Mouse (Mus musculus) kidney, embryonic 16.5 days (tissue): Measurements from ENCODE around the gene Fry. TPM values are rescaled to one million over a fixed set of nuclear protein-coding genes. Genes with fewer than 3 reads are reported as not detected.

Experiments used
- ATAC-seq: fragments of 200-750 bp; cut with Nextera tagmentation; 2 replicates; pipeline ENCODE4 v1.8.0; 2017; ENCODE audit warnings: moderate TSS enrichment; ENCODE audit not compliant: low FRiP score, low TSS enrichment
- H3K27ac ChIP-seq: fragments of 300-500 bp; sonication (generic); 2 replicates; pipeline ENCODE4 v1.5.1; 2014; ENCODE audit warnings: low read length
- H3K27me3 ChIP-seq: fragments of 300-500 bp; sonication (generic); 2 replicates; pipeline ENCODE4 v1.6.1; 2014; ENCODE audit warnings: low read length, control low read depth, mixed read lengths; ENCODE audit not compliant: insufficient read depth
- H3K36me3 ChIP-seq: fragments of 300-500 bp; sonication (generic); 2 replicates; pipeline ENCODE4 v1.6.1; 2014; ENCODE audit warnings: low read length, control low read depth, mixed read lengths; ENCODE audit not compliant: insufficient read depth
- H3K4me1 ChIP-seq: fragments of 300-500 bp; sonication (generic); 2 replicates; pipeline ENCODE4 v1.6.1; 2014; ENCODE audit warnings: low read length, control low read depth, mixed read lengths; ENCODE audit not compliant: insufficient read depth
- H3K4me2 ChIP-seq: fragments of 300-500 bp; sonication (generic); replicated peaks from 2 replicates; pipeline ENCODE4 v1.6.1; 2014; ENCODE audit warnings: low read depth, low read length
- H3K4me3 ChIP-seq: fragments of 300-500 bp; sonication (generic); 2 replicates; pipeline ENCODE4 v1.5.1; 2014; ENCODE audit warnings: mild to moderate bottlenecking, low read length
- H3K9ac ChIP-seq: fragments of 300-500 bp; sonication (generic); replicated peaks from 2 replicates; pipeline ENCODE4 v1.6.1; 2014; ENCODE audit warnings: low read length
- H3K9me3 ChIP-seq: fragments of 300-500 bp; sonication (generic); 2 replicates; pipeline ENCODE4 v1.6.1; 2016; ENCODE audit warnings: low read length, control low read depth
- WGBS: fragments of 180-500 bp; shearing (Covaris S2); extraction: QIAGEN DNeasy Blood & Tissue Kit; methylation state at CpG from one replicate; pipeline ENCODE4 v1.1.7; 2014; 5-methylcytosine and 5-hydroxymethylcytosine counted together
- polyA plus RNA-seq: library from polyadenylated mRNA; unstranded; fragments of >200 nt; fragmentation: Nextera tagmentation; extraction: Ambion mirVana; gene quantifications from 2 replicates; pipeline ENCODE4 v1.2.1, GENCODE M21; 2015

Fry gene
- polyA plus RNA-seq, 1 experiment from 2014 or later = 5.7 TPM

- Histone ChIP-seq H3K9me3 (no peaks in the 10 kb centered on the region), H3K27ac (no peak overlapping the region), H3K36me3 (no peaks in the 10 kb centered on the region), H3K27me3 (no peaks in the 10 kb centered on the region), H3K4me1 (peaks cover 9% of the 10 kb centered on the region), H3K4me3 (no peak overlapping the region), H3K9ac (no peak overlapping the region), H3K4me2 (no peak overlapping the region)
- no peak for ATAC-seq
- 88% methylated on average over 6 of the region's 6 CpGs for whole genome bisulfite sequencing
These were observed 172.8 kb downstream of the Fry start for GRCm38 (mm10) chr5:150291216-150291615.

GRCm38 (mm10) chr5:150292186-150292585, 173.7 kb downstream of the Fry start:
- H3K4me1 ChIP-seq = peaks cover 9% of the 10 kb centered on the region
- no peak overlapping the region for H3K9ac ChIP-seq
- WGBS = 23% methylated on average over 3 of the region's 3 CpGs
- H3K4me2 ChIP-seq = no peak overlapping the region
- H3K9me3 ChIP-seq = no peaks in the 10 kb centered on the region
- ATAC-seq = peak; percentile 51
- no peaks in the 10 kb centered on the region for H3K36me3 ChIP-seq
- H3K4me3 ChIP-seq = no peak overlapping the region
- H3K27me3 ChIP-seq = no peaks in the 10 kb centered on the region
- H3K27ac ChIP-seq = no peak overlapping the region

- no peak overlapping the region for H3K4me2 ChIP-seq
- H3K4me3 ChIP-seq = no peak overlapping the region
- 54% methylated on average over 11 of the region's 11 CpGs for WGBS
These were observed 175.9 kb downstream of the Fry start for GRCm38 (mm10) chr5:150294306-150294705.

GRCm38 (mm10) chr5:150295096-150295495, 176.7 kb downstream of the Fry start:
- H3K27ac ChIP-seq = 0 out of 2 replicates have a peak overlapping the region, but pooled peaks have one; percentile 7

More at GRCm38 (mm10) chr5:150294306-150294705, 175.9 kb downstream of the Fry start:
- no peak overlapping the region for H3K9ac ChIP-seq
- H3K4me1 ChIP-seq = peaks cover 9% of the 10 kb centered on the region
- H3K36me3 ChIP-seq = no peaks in the 10 kb centered on the region
- ATAC-seq = no peak
- H3K27ac ChIP-seq = no peak overlapping the region
- H3K27me3 ChIP-seq = no peaks in the 10 kb centered on the region
- no peaks in the 10 kb centered on the region for H3K9me3 ChIP-seq

GRCm38 (mm10) chr5:150298969-150299368, 180.5 kb downstream of the Fry start:
- Histone ChIP-seq H3K27ac (no peak overlapping the region), H3K9ac (no peak overlapping the region), H3K27me3 (no peaks in the 10 kb centered on the region), H3K4me1 (no peaks in the 10 kb centered on the region), H3K9me3 (no peaks in the 10 kb centered on the region), H3K4me2 (no peak overlapping the region), H3K36me3 (no peaks in the 10 kb centered on the region), H3K4me3 (no peak overlapping the region)
- 76% methylated on average over 6 of the region's 6 CpGs for WGBS
- ATAC-seq = no peak

More at GRCm38 (mm10) chr5:150295096-150295495, 176.7 kb downstream of the Fry start:
- no peak for ATAC-seq
- no peaks in the 10 kb centered on the region for H3K9me3 ChIP-seq
- H3K9ac ChIP-seq = no peak overlapping the region
- H3K4me2 ChIP-seq = no peak overlapping the region
- H3K36me3 ChIP-seq = no peaks in the 10 kb centered on the region
- WGBS = 55% methylated on average over 11 of the region's 11 CpGs
- H3K4me3 ChIP-seq = no peak overlapping the region
- no peaks in the 10 kb centered on the region for H3K27me3 ChIP-seq
- peaks cover 9% of the 10 kb centered on the region for H3K4me1 ChIP-seq

- H3K36me3 ChIP-seq = no peaks in the 10 kb centered on the region
- no peak overlapping the region for H3K9ac ChIP-seq
- WGBS = 82% methylated on average over 2 of the region's 2 CpGs
- ATAC-seq = no peak
- no peaks in the 10 kb centered on the region for H3K9me3 ChIP-seq
- no peak overlapping the region for H3K27ac ChIP-seq
- H3K27me3 ChIP-seq = no peaks in the 10 kb centered on the region
- H3K4me3 ChIP-seq = no peak overlapping the region
- H3K4me2 ChIP-seq = no peak overlapping the region
- H3K4me1 ChIP-seq = no peaks in the 10 kb centered on the region
These were observed 183.7 kb downstream of the Fry start for GRCm38 (mm10) chr5:150302123-150302522.

GRCm38 (mm10) chr5:150302996-150303395, 184.6 kb downstream of the Fry start:
- Histone ChIP-seq H3K27me3 (no peaks in the 10 kb centered on the region), H3K4me2 (no peak overlapping the region), H3K4me3 (no peak overlapping the region), H3K27ac (no peak overlapping the region), H3K36me3 (no peaks in the 10 kb centered on the region), H3K9me3 (no peaks in the 10 kb centered on the region), H3K4me1 (no peaks in the 10 kb centered on the region), H3K9ac (no peak overlapping the region)
- ATAC-seq = no peak
- 73% methylated on average over 5 of the region's 5 CpGs for WGBS

- Histone ChIP-seq H3K27ac (no peak overlapping the region), H3K9ac (no peak overlapping the region), H3K36me3 (0 out of 2 replicates have a peak, but pooled peaks cover under 1% of the 10 kb centered on the region), H3K4me1 (no peaks in the 10 kb centered on the region), H3K27me3 (no peaks in the 10 kb centered on the region), H3K4me2 (no peak overlapping the region), H3K9me3 (no peaks in the 10 kb centered on the region), H3K4me3 (no peak overlapping the region)
- no peak for ATAC-seq
- WGBS = 88% methylated on average over 5 of the region's 5 CpGs
These were observed 188.1 kb downstream of the Fry start for GRCm38 (mm10) chr5:150306497-150306896.

- no peak for ATAC-seq
- Histone ChIP-seq H3K9me3 (no peaks in the 10 kb centered on the region), H3K27ac (no peak overlapping the region), H3K36me3 (0 out of 2 replicates have a peak, but pooled peaks cover 3% of the 10 kb centered on the region), H3K4me2 (no peak overlapping the region), H3K9ac (no peak overlapping the region), H3K4me1 (no peaks in the 10 kb centered on the region), H3K27me3 (no peaks in the 10 kb centered on the region), H3K4me3 (no peak overlapping the region)
- 69% methylated on average over 2 of the region's 2 CpGs for WGBS
These were observed 194.8 kb downstream of the Fry start for GRCm38 (mm10) chr5:150313229-150313628.

GRCm38 (mm10) chr5:150314582-150314981, 196.1 kb downstream of the Fry start:
- H3K36me3 ChIP-seq = 0 out of 2 replicates have a peak, but pooled peaks cover 3% of the 10 kb centered on the region
- no peak for ATAC-seq
- no peak overlapping the region for H3K27ac ChIP-seq
- 96% methylated on average over 6 of the region's 6 CpGs for whole genome bisulfite sequencing
- no peaks in the 10 kb centered on the region for H3K27me3 ChIP-seq
- no peaks in the 10 kb centered on the region for H3K9me3 ChIP-seq
- H3K4me1 ChIP-seq = no peaks in the 10 kb centered on the region
- H3K4me3 ChIP-seq = no peak overlapping the region
- H3K4me2 ChIP-seq = no peak overlapping the region
- H3K9ac ChIP-seq = no peak overlapping the region
